Mouse (Mus musculus): ENCODE results near the gene Cmtm5. TPM values are rescaled to one million over a fixed set of nuclear protein-coding genes. Genes with fewer than 3 reads are reported as not detected.
"Not testable (repeated sequence)": the region's sequence is repeated elsewhere in the genome, so short reads cannot be mapped to it uniquely, and the experiment has no call there.

The Cmtm5 gene
- polyA plus RNA-seq, 1 experiment from 2014 or later, result 7.1 TPM

GRCm38 (mm10) chr14:54951587-54951986, 15.5 kb downstream of the Cmtm5 start:
- H3K27me3 ChIP-seq, result 0 out of 2 replicates have a peak, but pooled peaks cover 5% of the 10 kb centered on the region
- 84% methylated on average over 6 of the region's 6 CpGs for WGBS
- no peak overlapping the region for H3K4me3 ChIP-seq
- no peak overlapping the region for H3K27ac ChIP-seq
- H3K9ac ChIP-seq, result no peak overlapping the region
- H3K36me3 ChIP-seq, result no peaks in the 10 kb centered on the region
- no peak for ATAC-seq (ENCODE audit: low FRiP score)
- no peak overlapping the region for H3K4me2 ChIP-seq
- no peaks in the 10 kb centered on the region for H3K4me1 ChIP-seq (replicated peaks)
- H3K9me3 ChIP-seq, result no peaks in the 10 kb centered on the region

GRCm38 (mm10) chr14:54953664-54954206, 17.7 kb downstream of the Cmtm5 start:
- Histone ChIP-seq H3K27ac (no peak overlapping the region), H3K27me3 (0 out of 2 replicates have a peak, but pooled peaks cover 5% of the 10 kb centered on the region), H3K9ac (no peak overlapping the region), H3K4me2 (no peak overlapping the region), H3K36me3 (no peaks in the 10 kb centered on the region), H3K4me1 (replicated peaks) (no peaks in the 10 kb centered on the region), H3K9me3 (no peaks in the 10 kb centered on the region), H3K4me3 (no peak overlapping the region)
- no peak for ATAC-seq (ENCODE audit: low FRiP score)
- 96% methylated on average over 8 of the region's 8 CpGs for WGBS

DNA sequence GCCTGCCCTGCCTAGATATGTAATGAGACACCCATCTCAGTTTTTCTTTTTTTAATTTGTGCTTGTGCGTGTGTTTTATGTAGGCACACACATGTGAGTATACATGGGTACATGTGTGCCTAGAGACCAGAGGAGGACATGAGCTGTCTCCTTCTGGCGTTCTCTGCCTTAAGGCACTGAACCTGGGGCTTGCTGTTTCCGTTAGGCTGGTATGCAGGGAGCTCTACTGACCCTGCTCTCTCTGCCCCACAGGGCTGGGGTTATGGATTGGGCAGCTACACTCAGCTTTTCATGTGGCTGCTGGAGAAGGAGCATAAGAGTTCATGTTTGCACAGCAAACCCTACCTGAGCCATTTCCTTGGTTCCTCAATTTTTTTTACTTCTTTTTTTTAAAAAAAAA, 18.4 kb downstream of the Cmtm5 start:
- 82% methylated on average over 3 of the region's 3 CpGs for WGBS
- H3K4me2 ChIP-seq, result no peak overlapping the region
- H3K4me1 ChIP-seq (replicated peaks), result no peaks in the 10 kb centered on the region
- ATAC-seq (ENCODE audit: low FRiP score), result no peak
- H3K4me3 ChIP-seq, result no peak overlapping the region
- H3K27ac ChIP-seq, result no peak overlapping the region
- H3K9me3 ChIP-seq, result no peaks in the 10 kb centered on the region
- H3K9ac ChIP-seq, result no peak overlapping the region
- H3K27me3 ChIP-seq, result 0 out of 2 replicates have a peak, but pooled peaks cover 5% of the 10 kb centered on the region
- no peaks in the 10 kb centered on the region for H3K36me3 ChIP-seq

- H3K27me3 ChIP-seq, result no peaks in the 10 kb centered on the region
- WGBS, result 96% methylated on average over 3 of the region's 3 CpGs
- no peak overlapping the region for H3K4me3 ChIP-seq
- no peak overlapping the region for H3K4me2 ChIP-seq
- H3K4me1 ChIP-seq (replicated peaks), result no peaks in the 10 kb centered on the region
- ATAC-seq (ENCODE audit: low FRiP score), result no peak
- no peaks in the 10 kb centered on the region for H3K36me3 ChIP-seq
- no peak overlapping the region for H3K9ac ChIP-seq
- H3K9me3 ChIP-seq, result no peaks in the 10 kb centered on the region
- no peak overlapping the region for H3K27ac ChIP-seq
Observed at GRCm38 (mm10) chr14:54955481-54955880, 19.4 kb downstream of the Cmtm5 start.

DNA sequence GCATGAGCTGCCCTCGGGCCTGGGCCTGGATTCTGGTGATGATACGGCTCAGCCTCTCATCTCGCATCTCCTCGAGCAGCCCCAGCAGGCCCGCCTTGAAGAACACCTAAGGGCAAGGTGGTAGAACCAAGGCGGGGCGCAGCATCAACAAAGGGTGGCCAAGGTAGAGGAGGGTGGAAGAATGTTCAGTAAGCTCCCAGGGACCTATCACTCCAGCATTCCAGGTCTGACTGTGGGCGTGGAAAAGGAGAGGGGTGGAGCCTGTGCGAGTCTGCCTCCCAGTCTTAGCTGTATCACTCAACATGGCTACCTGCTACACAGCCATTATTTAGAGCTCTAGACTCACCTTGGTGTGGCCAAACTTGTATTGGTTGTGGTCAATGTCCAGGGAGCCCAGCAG, 20.5 kb downstream of the Cmtm5 start:
- Histone ChIP-seq H3K4me2 (no peak overlapping the region), H3K9ac (no peak overlapping the region), H3K36me3 (no peaks in the 10 kb centered on the region), H3K27ac (no peak overlapping the region), H3K9me3 (no peaks in the 10 kb centered on the region), H3K4me1 (replicated peaks) (no peaks in the 10 kb centered on the region), H3K27me3 (no peaks in the 10 kb centered on the region), H3K4me3 (no peak overlapping the region)
- ATAC-seq (ENCODE audit: low FRiP score), result no peak
- 91% methylated on average over 9 of the region's 9 CpGs for WGBS

GRCm38 (mm10) chr14:54958503-54958902, 22.4 kb downstream of the Cmtm5 start:
- no peak overlapping the region for H3K4me2 ChIP-seq
- no peaks in the 10 kb centered on the region for H3K4me1 ChIP-seq (replicated peaks)
- no peak overlapping the region for H3K27ac ChIP-seq
- no peak for ATAC-seq (ENCODE audit: low FRiP score)
- 82% methylated on average over 4 of the region's 4 CpGs for WGBS
- no peaks in the 10 kb centered on the region for H3K27me3 ChIP-seq
- no peaks in the 10 kb centered on the region for H3K36me3 ChIP-seq
- no peak overlapping the region for H3K9ac ChIP-seq
- H3K9me3 ChIP-seq, result no peaks in the 10 kb centered on the region
- H3K4me3 ChIP-seq, result no peak overlapping the region

DNA sequence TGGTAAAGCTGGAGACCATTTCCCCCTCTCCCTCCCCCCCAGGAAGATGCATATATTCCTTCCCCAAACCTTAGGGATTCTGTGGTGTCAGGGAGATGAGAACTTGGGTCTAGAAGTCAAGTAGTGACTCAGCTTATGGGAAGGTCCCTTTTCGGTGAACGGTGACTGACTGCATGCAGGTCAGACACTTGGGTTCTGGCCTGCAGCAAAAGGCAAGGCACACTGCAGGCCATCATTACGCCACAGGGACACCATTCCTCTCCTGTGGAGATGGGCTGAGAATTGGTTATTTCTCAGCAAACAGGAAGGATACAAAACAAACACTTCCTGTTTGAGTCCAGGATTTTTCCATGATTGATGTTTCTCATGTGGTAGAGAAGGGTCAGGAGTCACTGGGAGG, 23.1 kb downstream of the Cmtm5 start:
- Histone ChIP-seq H3K4me2 (no peak overlapping the region), H3K27ac (no peak overlapping the region), H3K4me3 (no peak overlapping the region), H3K9me3 (no peaks in the 10 kb centered on the region), H3K4me1 (replicated peaks) (no peaks in the 10 kb centered on the region), H3K9ac (no peak overlapping the region), H3K36me3 (no peaks in the 10 kb centered on the region), H3K27me3 (no peaks in the 10 kb centered on the region)
- ATAC-seq (ENCODE audit: low FRiP score), result no peak
- WGBS, result 87% methylated on average over 3 of the region's 3 CpGs

GRCm38 (mm10) chr14:54959853-54960613, 24.0 kb downstream of the Cmtm5 start:
- not testable (repeated sequence) for H3K36me3 ChIP-seq; H3K9ac ChIP-seq; H3K4me1 ChIP-seq (replicated peaks); H3K4me2 ChIP-seq; H3K27ac ChIP-seq; H3K4me3 ChIP-seq; H3K9me3 ChIP-seq; ATAC-seq (ENCODE audit: low FRiP score); H3K27me3 ChIP-seq
- 93% methylated on average over 12 of the region's 12 CpGs for WGBS

DNA sequence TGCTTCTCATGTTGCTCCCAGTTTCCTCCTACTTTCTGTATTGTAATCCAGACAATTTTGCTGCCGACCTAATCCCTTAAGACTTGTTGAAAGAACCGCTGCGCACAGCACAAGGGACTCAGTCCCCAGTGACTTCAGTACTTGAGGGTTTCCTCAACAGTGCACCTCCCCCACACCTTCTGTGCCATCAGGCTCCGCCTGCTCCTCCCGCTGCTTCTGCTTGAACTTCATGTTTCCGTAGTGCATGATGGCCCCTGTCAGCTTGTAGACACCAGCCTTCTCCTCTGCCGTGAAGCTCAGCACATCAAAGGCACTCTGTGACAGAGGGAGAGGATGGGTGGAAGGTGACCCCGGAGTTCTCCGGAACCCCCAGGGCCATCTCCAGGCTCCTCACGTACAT, 24.7 kb downstream of the Cmtm5 start:
- H3K27ac ChIP-seq, result no peak overlapping the region
- 0 out of 2 replicates have a peak, but pooled peaks cover 3% of the 10 kb centered on the region for H3K27me3 ChIP-seq
- no peak for ATAC-seq (ENCODE audit: low FRiP score)
- 75% methylated on average over 10 of the region's 10 CpGs for WGBS
- no peaks in the 10 kb centered on the region for H3K9me3 ChIP-seq
- H3K9ac ChIP-seq, result no peak overlapping the region
- H3K4me2 ChIP-seq, result no peak overlapping the region
- H3K4me3 ChIP-seq, result no peak overlapping the region
- no peaks in the 10 kb centered on the region for H3K4me1 ChIP-seq (replicated peaks)
- H3K36me3 ChIP-seq, result no peaks in the 10 kb centered on the region

DNA sequence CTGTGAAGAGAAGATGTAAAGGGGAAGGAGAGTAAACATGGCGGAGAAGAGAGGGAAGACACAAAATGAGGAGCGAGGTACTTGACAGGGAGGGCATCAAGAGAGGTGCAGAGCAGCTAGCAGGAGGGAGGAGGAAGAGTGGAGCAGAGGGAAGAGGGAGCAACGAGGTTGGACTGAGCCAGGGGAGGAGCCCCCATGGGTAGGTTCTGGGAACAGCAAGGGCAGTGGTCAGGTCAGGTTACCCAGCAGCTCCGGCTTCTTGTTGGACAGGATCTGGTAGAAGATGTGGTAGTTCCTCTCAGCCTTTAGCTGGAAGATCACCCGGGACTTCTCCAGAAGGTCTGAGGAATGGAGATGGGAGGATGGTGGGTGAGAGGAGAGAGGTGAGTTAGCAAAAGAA, 25.4 kb downstream of the Cmtm5 start:
- Histone ChIP-seq H3K27ac (no peak overlapping the region), H3K9ac (no peak overlapping the region), H3K4me3 (no peak overlapping the region), H3K27me3 (0 out of 2 replicates have a peak, but pooled peaks cover 3% of the 10 kb centered on the region), H3K4me2 (no peak overlapping the region), H3K4me1 (replicated peaks) (no peaks in the 10 kb centered on the region), H3K36me3 (no peaks in the 10 kb centered on the region), H3K9me3 (no peaks in the 10 kb centered on the region)
- no peak for ATAC-seq (ENCODE audit: low FRiP score)
- 81% methylated on average over 5 of the region's 5 CpGs for WGBS

- H3K36me3 ChIP-seq, result no peaks in the 10 kb centered on the region
- H3K27ac ChIP-seq, result no peak overlapping the region
- no peak for ATAC-seq (ENCODE audit: low FRiP score)
- H3K4me3 ChIP-seq, result no peak overlapping the region
- H3K9ac ChIP-seq, result no peak overlapping the region
- WGBS, result 89% methylated on average over 7 of the region's 7 CpGs
- no peaks in the 10 kb centered on the region for H3K4me1 ChIP-seq (replicated peaks)
- 0 out of 2 replicates have a peak, but pooled peaks cover 10% of the 10 kb centered on the region for H3K27me3 ChIP-seq
- no peaks in the 10 kb centered on the region for H3K9me3 ChIP-seq
- H3K4me2 ChIP-seq, result no peak overlapping the region
Observed at GRCm38 (mm10) chr14:54962714-54963113, 26.7 kb downstream of the Cmtm5 start.

GRCm38 (mm10) chr14:54963727-54964126, 27.7 kb downstream of the Cmtm5 start:
- ATAC-seq (ENCODE audit: low FRiP score), result no peak
- WGBS, result 90% methylated on average over 11 of the region's 11 CpGs
- H3K36me3 ChIP-seq, result no peaks in the 10 kb centered on the region
- H3K9me3 ChIP-seq, result no peaks in the 10 kb centered on the region
- H3K27ac ChIP-seq, result no peak overlapping the region
- no peak overlapping the region for H3K9ac ChIP-seq
- H3K4me1 ChIP-seq (replicated peaks), result no peaks in the 10 kb centered on the region
- no peak overlapping the region for H3K4me3 ChIP-seq
- no peak overlapping the region for H3K4me2 ChIP-seq
- H3K27me3 ChIP-seq, result 0 out of 2 replicates have a peak, but pooled peaks cover 10% of the 10 kb centered on the region

DNA sequence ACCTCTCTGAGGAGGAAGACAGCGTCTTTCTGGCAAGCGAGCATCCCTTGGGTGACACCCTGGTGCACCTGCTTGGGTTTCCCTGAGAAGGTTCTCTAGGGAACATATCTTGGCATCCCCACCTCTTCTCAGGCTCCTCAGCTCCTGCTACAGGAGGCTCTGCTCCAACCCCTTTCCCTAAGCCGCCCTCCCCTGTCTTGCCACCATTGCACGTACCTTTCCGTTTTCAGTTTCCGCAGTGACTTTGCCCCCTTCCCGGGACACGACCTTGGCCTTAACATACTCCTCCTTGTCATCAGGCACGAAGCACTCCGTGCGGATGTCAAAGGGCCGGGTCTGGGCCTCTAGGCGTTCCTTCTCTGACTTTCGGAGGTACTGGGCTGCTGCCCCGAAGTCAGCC, 29.0 kb downstream of the Cmtm5 start:
- Histone ChIP-seq H3K27me3 (0 out of 2 replicates have a peak, but pooled peaks cover 10% of the 10 kb centered on the region), H3K9me3 (no peaks in the 10 kb centered on the region)
- 80% methylated on average over 15 of the region's 15 CpGs for WGBS

More for the DNA sequence above, 29.0 kb downstream of the Cmtm5 start:
- Histone ChIP-seq H3K4me2 (no peak overlapping the region), H3K9ac (no peak overlapping the region), H3K4me1 (replicated peaks) (no peaks in the 10 kb centered on the region), H3K36me3 (no peaks in the 10 kb centered on the region), H3K27ac (no peak overlapping the region), H3K4me3 (no peak overlapping the region)
- ATAC-seq (ENCODE audit: low FRiP score), result no peak

Data from hindbrain, embryonic 13.5 days (tissue).